ENCODE assay signal across 23 mouse cellular contexts in the genomic region with DNA sequence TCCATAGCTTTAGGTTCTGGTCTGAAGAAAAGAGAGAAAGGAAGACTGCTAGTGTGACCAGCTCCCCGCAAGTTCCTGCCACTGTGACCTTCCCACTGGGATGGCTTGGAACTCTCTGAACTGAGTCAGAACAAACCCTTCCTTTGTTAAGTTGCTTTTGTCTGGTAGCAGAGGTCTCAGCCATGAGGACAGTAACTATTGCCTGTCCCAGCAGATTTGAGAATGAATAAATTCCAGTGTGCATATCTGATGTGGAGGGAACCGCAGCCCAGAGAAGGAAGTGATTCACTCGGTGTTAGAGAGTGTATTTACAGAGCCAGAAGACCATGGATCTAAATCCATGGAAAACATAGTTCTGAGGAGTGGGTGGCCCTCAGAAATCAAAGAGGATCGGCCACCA.
"Had no signal": no experiment of that assay in that cellular context is flagged by ENCODE, and none has a peak within 500 bp of the region (broad histone marks: within the 10 kb centered on the region; RNA-seq: fewer than 3 reads in every experiment).

No protein-coding gene starts in this region.

- H3K4me1 ChIP-seq: hindbrain, embryonic 12.5 days; liver, embryonic 12.5 days had no signal

- DNase-seq: gastrocnemius, adult 2 months; gastrocnemius, postnatal 10 days; gastrocnemius, postnatal 25 days; heart, adult 18-20 months; heart, postnatal 10 days; heart, postnatal 4 days; kidney, adult 18-20 months; kidney, adult 8-10 months; kidney, postnatal 10 days; kidney, postnatal 25 days; kidney, postnatal 4 days had no signal

- H3K36me3 ChIP-seq: heart, embryonic 10.5 days; heart, embryonic 12.5 days; hindbrain, embryonic 10.5 days; hindbrain, embryonic 12.5 days; limb, embryonic 13.5 days; limb, embryonic 15.5 days; liver, embryonic 12.5 days had no signal

- H3K9me3 ChIP-seq: heart, embryonic 10.5 days; heart, embryonic 12.5 days; hindbrain, embryonic 10.5 days; hindbrain, embryonic 12.5 days; limb, embryonic 13.5 days; limb, embryonic 15.5 days; liver, embryonic 12.5 days had no signal

- ATAC-seq: hindbrain, embryonic 16.5 days; liver, embryonic 12.5 days had no signal

- H3K4me2 ChIP-seq: heart, embryonic 12.5 days; hindbrain, embryonic 12.5 days; hindbrain, embryonic 14.5 days; limb, embryonic 13.5 days; limb, embryonic 15.5 days; liver, embryonic 12.5 days had no signal

- H3K9ac ChIP-seq: heart, embryonic 12.5 days; hindbrain, embryonic 12.5 days; hindbrain, embryonic 14.5 days; limb, embryonic 13.5 days; limb, embryonic 15.5 days; liver, embryonic 12.5 days; liver, embryonic 14.5 days had no signal

- H3K4me3 ChIP-seq: gastrocnemius, adult 2 months; heart, embryonic 10.5 days; heart, embryonic 12.5 days; hindbrain, embryonic 10.5 days; hindbrain, embryonic 12.5 days; layer of hippocampus, adult 2 months; left cerebral cortex, adult 2 months; limb, embryonic 13.5 days; limb, embryonic 15.5 days; liver, embryonic 12.5 days had no signal

- H3K27me3 ChIP-seq: heart, embryonic 12.5 days; hindbrain, embryonic 12.5 days; limb, embryonic 15.5 days; liver, embryonic 12.5 days had no signal

- H3K27ac ChIP-seq: gastrocnemius, adult 2 months; heart, embryonic 10.5 days; hindbrain, embryonic 10.5 days; hindbrain, embryonic 12.5 days; hindbrain, embryonic 14.5 days; layer of hippocampus, adult 2 months; left cerebral cortex, adult 2 months; limb, embryonic 13.5 days; limb, embryonic 15.5 days; liver, embryonic 12.5 days; liver, embryonic 14.5 days had no signal
